Mouse (Mus musculus) kidney, postnatal 36 days (tissue): ENCODE results near the gene Pnliprp2.

Experiments used
- DNase-seq, 2 experiments: peaks; one replicate each; pipeline ENCODE4 v3.0.0; 2021 to 2022; ENCODE audit warnings: mixed read lengths in 2 of 2

Gene Pnliprp2

GRCm38 (mm10) chr19:58805191-58805779 lies 45.8 kb downstream of the Pnliprp2 start:
- no peak for DNase-seq

DNA sequence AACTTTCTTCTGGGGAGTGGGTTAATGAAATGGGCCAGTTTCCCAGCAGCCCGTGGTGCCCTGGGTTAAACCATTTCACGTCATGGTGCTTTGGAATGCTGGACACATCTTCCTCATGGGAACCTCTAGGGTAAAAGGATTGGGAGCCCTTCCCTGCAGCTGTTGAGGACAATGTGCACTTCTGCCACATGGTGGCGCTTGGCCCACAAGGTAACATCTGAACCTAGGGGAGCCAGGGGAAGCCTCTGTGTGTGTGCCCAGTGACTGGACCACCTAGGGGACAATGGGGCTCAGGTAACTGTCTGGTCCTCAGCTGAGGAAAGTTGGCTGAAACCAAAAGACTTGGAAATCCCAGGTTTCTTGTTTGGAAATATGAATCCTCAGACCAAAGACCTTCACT lies 46.8 kb downstream of the Pnliprp2 start:
- peak; percentile 69 to 88 for DNase-seq

DNA sequence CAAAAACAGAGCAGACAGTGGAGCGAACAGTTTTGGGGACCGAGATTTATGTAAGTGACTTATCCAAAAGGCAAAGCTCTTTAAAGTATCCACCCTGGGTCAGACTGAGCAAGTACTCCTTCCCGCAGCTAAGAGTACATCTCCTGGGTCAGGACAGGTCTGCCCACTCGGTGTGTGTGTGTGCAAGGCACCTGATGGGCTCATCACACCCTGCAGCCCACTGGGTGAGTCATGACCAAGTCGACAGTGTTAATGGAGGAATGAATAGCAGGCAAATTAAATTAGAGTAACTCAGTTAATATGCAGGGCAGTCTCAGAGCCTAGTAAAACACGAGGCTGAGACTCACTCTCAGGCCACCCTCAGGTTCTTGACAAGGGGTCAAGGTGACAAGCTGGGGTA lies 49.3 kb downstream of the Pnliprp2 start:
- DNase-seq, result no peak

DNA sequence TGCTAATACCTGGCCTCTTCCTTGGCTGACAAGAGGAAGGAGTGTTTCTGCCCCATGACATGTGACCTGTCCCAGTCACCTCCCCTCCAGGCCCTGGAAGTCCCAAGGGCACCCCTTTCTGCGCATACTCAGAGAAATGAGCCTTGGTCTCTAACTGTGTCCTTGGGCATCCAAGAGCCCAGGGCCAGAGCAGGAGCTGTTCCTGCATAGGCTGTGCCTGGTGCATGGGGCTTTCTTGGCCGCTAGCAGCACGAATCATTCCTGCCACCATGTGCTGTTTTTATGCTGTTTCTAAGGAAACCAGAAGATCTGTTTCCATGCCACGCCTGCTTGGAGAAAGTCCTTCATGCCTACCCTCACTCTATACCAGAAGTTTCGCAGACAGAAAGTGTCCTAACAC lies 51.0 kb downstream of the Pnliprp2 start:
- DNase-seq, result no peak

DNA sequence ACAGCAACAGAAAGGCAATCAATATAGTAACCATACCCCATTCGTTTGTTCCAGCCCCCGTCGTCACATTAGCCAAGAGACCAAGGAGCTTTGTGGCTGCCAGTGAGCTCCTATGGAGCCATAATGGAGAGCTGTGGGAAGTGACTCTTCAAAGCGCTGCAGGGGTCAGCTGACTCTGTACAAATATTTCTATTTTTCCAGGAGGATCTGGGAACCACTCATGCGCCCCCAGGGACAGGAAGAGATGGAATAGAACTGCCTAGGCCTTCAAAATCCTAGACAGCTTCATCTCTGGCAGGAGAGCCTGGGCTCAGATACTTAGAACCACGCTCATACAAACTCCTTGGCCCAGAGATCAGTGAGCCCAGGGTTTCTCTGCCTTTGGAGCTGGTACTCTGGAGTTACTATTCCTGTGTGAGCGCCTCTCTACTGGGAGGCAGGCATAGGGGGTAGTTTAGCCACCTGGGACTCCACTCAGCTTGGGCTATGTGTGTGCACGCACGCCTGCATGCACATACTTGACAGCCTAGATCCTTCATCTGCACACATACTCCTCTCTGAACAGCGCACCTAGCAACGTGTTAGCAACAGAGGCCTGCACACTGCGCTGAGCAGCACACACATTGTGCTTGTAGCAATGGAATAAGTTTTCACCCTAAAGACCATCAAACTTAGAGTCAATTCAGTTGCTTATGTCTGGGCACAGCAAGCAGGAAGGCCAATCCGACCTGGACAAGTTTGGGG lies 55.8 kb downstream of the Pnliprp2 start:
- DNase-seq, result no peak

DNA sequence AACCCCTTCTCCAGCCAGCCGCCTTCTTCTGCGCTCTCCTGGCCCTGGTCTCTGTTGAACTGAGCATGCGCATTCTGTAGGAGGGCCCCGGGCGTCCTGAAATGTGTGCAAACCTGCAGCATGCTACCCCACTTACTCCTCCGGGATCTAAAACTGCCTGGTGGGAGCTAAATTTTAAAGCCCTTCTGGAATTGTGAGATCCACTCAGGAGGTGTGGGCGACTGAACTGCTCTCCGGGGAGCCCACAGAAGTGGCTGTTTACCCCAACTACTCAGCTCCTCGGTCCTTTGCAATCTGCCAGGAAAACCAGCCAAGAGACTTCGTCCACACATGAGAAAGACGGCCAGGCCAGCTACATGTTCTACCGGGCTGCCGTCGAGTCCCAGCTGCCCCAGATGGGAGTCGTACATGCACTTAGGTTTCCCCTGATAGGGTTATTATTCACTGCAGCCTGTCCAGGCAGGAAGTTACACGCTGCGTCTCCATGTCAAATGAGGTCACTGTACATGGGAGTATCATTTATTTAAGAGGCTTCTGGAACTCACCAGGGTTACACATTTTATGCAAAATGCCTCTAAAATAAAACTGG lies 57.0 kb downstream of the Pnliprp2 start:
- DNase-seq, result peak in 1 of 2 experiments; percentile 38

DNA sequence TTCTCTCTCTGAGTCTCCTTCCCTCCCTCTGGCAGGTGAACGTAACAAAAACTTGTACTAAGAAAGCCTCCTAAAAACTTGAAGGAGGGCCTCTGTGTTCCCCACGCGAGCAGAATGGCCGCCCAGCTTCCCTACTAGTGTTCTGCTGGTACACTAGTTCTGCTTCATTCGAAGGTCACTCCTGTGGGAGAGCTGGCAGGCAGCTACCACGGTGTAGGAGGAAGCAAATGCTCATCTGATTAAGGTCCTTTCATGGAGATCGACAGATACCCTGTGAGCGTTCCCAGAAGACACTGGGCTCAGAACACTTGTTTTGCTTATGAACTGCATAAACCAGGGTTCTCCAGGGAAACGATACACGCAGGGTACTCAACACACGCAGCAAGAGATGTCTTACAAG lies 57.9 kb downstream of the Pnliprp2 start:
- no peak for DNase-seq

GRCm38 (mm10) chr19:58818571-58819415 lies 59.3 kb downstream of the Pnliprp2 start:
- peak in 1 of 2 experiments; percentile 44 for DNase-seq

- DNase-seq, result peak; percentile 66 to 75
These were observed 63.1 kb downstream of the Pnliprp2 start for GRCm38 (mm10) chr19:58822454-58823200.

- DNase-seq, result no peak
These were observed 63.8 kb downstream of the Pnliprp2 start for GRCm38 (mm10) chr19:58823301-58823700.

DNA sequence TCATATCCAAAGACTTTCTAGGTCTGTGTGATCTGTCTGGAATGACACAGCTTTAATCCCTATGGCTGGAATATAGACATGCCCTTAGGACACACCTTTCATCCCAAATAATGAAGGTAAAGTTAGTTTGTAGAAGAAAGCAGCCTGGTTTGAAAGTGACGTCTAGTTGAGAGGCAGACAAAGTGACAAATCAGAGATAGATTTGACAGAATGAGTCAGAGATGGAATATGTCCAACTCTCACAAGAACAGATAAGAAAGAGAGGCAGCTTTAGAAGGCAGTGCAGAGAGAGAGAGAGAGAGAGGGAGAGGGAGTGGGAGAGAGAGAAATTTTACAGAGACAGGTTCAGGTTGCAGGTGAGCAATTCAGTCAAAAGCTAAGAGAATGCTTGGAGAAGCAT lies 64.8 kb downstream of the Pnliprp2 start:
- no peak for DNase-seq
